Mouse (Mus musculus) brain, embryonic 14.5 days (tissue): Measurements from ENCODE around the gene Clpb. TPM values are rescaled to one million over a fixed set of nuclear protein-coding genes. Genes with fewer than 3 reads are reported as not detected.

Experiments
- DNase-seq: peaks from one replicate; pipeline ENCODE4 v3.0.0-alpha.2; 2011; ENCODE audit warnings: low read depth
- CTCF ChIP-seq: fragments of 200-500 bp; IDR thresholded peaks from 2 replicates; pipeline ENCODE4 v1.5.1; 2012; ENCODE audit warnings: inconsistent platforms, mild to moderate bottlenecking, moderate library complexity, borderline replicate concordance; ENCODE audit not compliant: insufficient read depth, insufficient read length; ENCODE audit errors: extremely low read depth
- POLR2A ChIP-seq: fragments of 200-500 bp; IDR thresholded peaks from 2 replicates; pipeline ENCODE4 v1.6.1; 2012; ENCODE audit warnings: mild to moderate bottlenecking, inconsistent platforms, borderline replicate concordance; ENCODE audit not compliant: poor library complexity, insufficient read depth, insufficient read length, severe bottlenecking; ENCODE audit errors: extremely low read depth
- polyA plus RNA-seq: library from polyadenylated mRNA; depleted of rRNA; stranded (reverse); fragments of >200 nt; gene quantifications from 2 replicates; pipeline ENCODE4 v1.2.3, GENCODE M21; 2012

Gene Clpb
- polyA plus RNA-seq, 1 experiment = 25.4 TPM

GRCm38 (mm10) chr7:101772687-101773086 is 109.3 kb downstream of the Clpb start:
- no peak for TF ChIP-seq POLR2A
- TF ChIP-seq CTCF = no peak
- peak; percentile 74 for DNase-seq

DNA sequence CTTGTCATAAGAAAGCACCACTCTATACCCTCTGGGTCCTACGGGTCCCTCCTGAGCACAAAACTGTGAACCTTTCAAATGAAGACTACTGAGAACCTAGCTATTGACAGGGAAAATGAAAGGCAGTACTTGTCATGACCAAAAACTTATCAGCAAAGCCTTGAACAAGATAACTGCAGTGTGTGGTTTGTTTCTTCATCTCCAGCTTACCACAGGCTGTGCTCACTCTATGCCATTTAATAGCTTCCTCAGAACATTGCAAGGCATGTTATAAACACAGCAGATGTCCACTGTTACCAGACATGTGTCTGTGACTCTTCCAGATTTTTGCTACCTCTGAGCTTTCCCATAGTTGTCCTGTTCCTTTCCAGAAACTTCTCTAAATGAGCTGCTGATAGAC is 113.6 kb downstream of the Clpb start:
- no peak for DNase-seq

DNA sequence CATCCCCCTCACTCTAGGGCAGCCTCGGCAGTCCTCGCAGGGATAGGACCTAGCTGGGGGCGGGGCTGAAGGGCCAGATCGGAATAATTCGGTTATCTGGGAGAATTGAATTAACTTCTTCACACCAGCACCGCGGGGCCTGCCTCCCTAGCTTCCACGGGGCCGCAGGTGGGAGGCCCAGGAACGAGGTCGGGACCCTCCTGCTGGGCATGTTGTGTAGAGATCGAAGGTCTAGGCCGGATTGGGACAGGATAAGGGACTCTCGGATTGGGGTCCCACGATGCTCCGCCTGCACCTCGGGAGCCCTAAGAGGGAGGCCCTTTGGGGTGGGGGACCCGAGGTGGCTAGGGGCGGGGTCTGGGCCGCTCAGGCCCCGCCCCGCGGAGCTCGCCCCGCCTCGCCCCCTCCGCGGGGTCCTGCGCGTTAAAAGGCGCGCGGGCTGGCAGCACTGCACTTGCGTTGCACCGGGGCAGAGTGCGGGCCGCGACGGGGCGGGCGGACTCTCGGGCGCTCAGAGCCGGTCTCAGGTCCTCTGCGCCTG is 154.5 kb downstream of the Clpb start, which contains the start of gene Phox2a:
Gene Phox2a, plus strand, starts transcription at position 453 of the 541 bp plus-strand sequence.
- TF ChIP-seq CTCF (no peak), POLR2A (no peak)
- no peak for DNase-seq

More for the DNA sequence above, 113.6 kb downstream of the Clpb start:
- TF ChIP-seq CTCF = no peak
- TF ChIP-seq POLR2A = no peak

DNA sequence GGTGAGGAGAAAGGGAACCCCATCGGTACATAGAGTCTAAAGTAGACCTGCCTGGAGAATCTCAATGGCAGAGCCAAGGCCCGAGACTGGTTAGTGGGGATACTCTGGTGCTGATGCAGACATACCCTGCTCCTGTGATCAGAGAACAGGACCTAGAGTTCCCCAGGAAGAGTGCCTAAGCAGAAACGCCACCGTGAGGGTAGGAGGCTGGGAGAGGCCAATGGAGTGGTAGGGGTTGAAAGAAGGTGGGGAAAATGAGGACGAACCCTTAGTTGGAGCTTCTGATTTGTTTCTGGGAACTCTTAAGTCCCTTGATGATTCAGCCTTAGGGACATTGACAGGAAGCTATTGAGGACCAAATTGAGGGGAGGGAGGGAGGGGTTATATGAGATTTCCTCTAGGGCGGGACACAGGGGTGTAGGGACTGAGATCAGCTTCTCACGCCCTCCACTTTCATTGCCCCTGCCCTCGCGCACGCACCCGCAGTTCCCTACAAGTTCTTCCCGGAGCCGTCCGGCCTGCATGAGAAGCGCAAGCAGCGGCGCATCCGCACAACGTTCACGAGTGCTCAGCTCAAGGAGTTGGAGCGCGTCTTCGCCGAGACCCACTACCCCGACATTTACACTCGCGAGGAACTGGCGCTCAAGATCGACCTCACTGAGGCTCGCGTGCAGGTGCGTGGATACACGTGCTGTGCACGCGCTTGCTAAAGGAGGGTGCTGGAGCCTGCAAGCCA is 157.0 kb downstream of the Clpb start:
- peak; percentile 51 for DNase-seq
- TF ChIP-seq POLR2A (no peak), CTCF (no peak)

- peak; percentile 78 for DNase-seq
- no peak for TF ChIP-seq POLR2A
- no peak for TF ChIP-seq CTCF
Measured at GRCm38 (mm10) chr7:101821571-101822501, 158.4 kb downstream of the Clpb start.

- TF ChIP-seq CTCF = peak; percentile 50; the same call in 1 of the 2 replicates
- TF ChIP-seq POLR2A = no peak
- peak; percentile 53 for DNase-seq
Measured at GRCm38 (mm10) chr7:101822836-101823757, 159.7 kb downstream of the Clpb start.

GRCm38 (mm10) chr7:101823758-101824630 is 160.6 kb downstream of the Clpb start:
- DNase-seq = peak; percentile 45
- TF ChIP-seq CTCF (no peak), POLR2A (no peak)

DNA sequence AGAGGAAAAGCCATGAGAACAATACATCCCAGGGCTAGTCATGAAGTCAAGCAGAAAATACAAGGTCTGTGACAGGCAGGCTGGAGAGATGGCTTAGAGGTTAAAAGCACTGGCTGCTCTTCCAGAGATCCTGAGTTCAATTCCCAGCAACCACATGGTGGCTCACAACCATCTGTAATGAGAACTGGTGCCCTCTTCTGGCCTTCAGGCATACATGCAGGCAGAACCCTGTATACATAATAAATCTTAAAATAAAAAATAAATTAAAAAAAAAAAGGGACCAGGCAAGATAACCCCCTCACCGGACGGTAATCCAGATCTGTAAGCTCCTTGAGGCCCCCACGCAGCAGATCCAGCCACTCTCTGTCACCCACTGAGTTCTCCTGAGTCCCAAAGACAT is 166.9 kb downstream of the Clpb start:
- no peak for TF ChIP-seq CTCF
- no peak for TF ChIP-seq POLR2A
- no peak for DNase-seq

DNA sequence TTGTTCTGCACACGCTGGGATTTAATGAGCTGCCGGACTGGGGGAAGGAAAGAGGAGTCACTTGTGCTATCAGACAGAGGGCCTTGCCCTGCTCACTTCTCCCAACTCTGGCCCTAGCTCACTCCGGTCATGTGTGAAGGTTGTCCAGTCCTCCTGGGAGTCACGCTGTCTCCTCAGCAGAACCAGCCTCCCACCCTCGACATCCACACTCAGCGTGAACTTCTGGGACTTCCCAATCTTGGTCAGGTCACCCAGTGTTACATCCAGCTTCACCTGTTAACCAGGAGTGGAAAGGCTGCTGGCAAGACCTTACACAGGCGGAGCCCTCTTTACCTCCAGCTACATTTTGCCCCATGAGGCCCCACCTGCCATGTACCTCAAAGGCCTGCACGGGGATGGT is 168.0 kb downstream of the Clpb start:
- TF ChIP-seq CTCF = no peak
- TF ChIP-seq POLR2A = no peak
- DNase-seq = no peak

DNA sequence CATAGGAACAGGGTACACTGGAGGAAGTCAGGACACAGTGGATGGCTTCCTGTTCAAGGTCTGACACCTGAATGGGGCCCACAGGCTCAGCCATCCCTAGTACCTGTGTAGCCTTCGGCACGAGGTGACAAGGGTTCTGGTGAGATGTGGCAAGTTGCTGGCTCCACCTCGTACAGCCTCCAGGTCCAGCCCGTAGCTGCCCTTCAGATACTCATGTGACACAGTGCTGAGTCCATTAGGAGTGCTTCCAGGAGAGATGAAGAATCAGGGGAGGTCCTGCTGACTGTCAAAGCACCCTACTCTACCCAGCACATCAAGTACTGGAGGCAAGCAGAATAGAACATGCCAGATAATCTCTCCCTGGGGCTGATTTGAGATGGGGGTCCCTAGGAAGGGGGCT is 168.9 kb downstream of the Clpb start:
- TF ChIP-seq CTCF = no peak

GRCm38 (mm10) chr7:101833352-101833751 is 169.9 kb downstream of the Clpb start:
- TF ChIP-seq POLR2A (no peak), CTCF (peak; percentile 27; the same call in 1 of the 2 replicates)
- DNase-seq = no peak

More for the DNA sequence above, 168.9 kb downstream of the Clpb start:
- no peak for DNase-seq

GRCm38 (mm10) chr7:101833916-101834584 is 170.6 kb downstream of the Clpb start:
- TF ChIP-seq POLR2A (no peak), CTCF (no peak)
- DNase-seq = peak; percentile 80
